Mouse (Mus musculus): ENCODE results near the gene Ralgps1. TPM values are rescaled to one million over a fixed set of nuclear protein-coding genes. Genes with fewer than 3 reads are reported as not detected.
"Not testable (repeated sequence)": the region's sequence is repeated elsewhere in the genome, so short reads cannot be mapped to it uniquely, and the experiment has no call there.

Gene Ralgps1
- polyA plus RNA-seq, 1 experiment: not detected

DNA sequence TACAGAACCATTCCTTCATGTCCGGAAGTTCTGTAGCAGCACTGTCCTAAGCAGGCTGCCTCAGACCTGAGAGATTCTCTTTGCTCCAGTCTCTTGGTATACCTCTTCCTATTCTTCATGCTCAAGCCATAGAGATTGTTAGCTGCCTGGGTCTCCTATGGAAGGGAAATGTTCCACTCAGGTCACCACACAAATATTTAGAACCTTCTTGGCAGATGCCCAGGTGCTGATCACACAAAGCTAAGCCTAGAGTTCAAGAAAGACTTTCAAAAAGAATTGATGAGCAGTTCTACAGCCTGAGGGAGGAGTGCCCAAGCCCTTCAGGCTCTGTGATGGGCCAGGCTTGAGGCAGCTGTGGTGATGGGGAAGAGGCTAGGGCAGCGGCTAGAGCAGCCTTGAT is 242.3 kb downstream of the Ralgps1 start:
- no peaks in the 10 kb centered on the region for H3K36me3 ChIP-seq (ENCODE audit: control insufficient read depth)
- peaks cover 50% of the 10 kb centered on the region for H3K27me3 ChIP-seq (ENCODE audit: control insufficient read depth)
- TF ChIP-seq GATA1 (IDR thresholded peaks at IDR 0.05; ENCODE audit: low read length) (no peak), TAL1 (IDR thresholded peaks at IDR 0.05; ENCODE audit: low read length) (no peak)
- no peak overlapping the region for H3K4me3 ChIP-seq (replicated peaks)
- peaks cover 29% of the 10 kb centered on the region for H3K4me1 ChIP-seq (ENCODE audit: control insufficient read depth)
- peaks cover 10% of the 10 kb centered on the region for H3K9me3 ChIP-seq (ENCODE audit: control insufficient read depth, low read length)

DNA sequence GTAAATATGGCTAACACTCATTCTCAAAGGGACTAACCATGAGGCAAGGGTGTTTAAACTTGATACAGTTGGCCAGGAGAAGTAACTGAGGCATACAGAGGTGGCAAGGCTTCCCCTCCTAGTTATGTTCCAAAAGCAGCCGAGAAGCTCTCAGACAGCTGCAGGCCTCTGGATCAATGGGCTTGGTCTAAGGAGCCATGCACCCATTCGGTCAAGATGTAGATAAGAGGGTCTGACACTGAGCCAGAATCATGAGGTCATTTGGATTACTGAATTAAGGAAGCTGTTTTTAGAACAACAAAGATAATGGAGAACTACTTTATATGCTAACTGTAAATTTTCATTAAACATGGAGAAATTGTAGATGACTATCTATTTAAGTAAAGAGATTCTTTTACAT is 244.0 kb downstream of the Ralgps1 start:
- TF ChIP-seq GATA1 (IDR thresholded peaks at IDR 0.05; ENCODE audit: low read length): no peak
- no peak for TF ChIP-seq TAL1 (IDR thresholded peaks at IDR 0.05; ENCODE audit: low read length)
- H3K4me3 ChIP-seq (replicated peaks): no peak overlapping the region
- H3K4me1 ChIP-seq (ENCODE audit: control insufficient read depth): peaks cover 28% of the 10 kb centered on the region
- peaks cover 10% of the 10 kb centered on the region for H3K9me3 ChIP-seq (ENCODE audit: control insufficient read depth, low read length)
- H3K36me3 ChIP-seq (ENCODE audit: control insufficient read depth): no peaks in the 10 kb centered on the region
- peaks cover 36% of the 10 kb centered on the region for H3K27me3 ChIP-seq (ENCODE audit: control insufficient read depth)

DNA sequence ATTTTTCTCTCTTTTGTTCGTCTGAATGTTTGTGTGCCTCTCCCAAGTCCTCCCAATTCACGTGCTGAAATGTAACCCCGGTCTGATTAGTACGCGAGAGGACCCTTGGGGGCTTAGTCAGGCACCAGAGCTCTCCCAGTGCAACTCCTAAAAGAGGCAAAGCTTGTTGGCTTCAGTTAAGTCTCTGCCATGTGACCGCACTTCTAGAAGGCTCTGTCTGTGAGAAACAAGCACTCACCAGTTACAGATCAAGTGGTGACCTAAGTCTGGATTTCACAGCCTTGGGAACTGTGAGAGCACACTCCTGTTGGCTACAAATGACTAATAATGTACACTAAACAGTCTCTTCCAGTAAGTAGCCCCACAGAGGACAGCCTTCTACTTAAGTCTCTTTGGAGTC is 248.4 kb downstream of the Ralgps1 start:
- no peaks in the 10 kb centered on the region for H3K9me3 ChIP-seq (ENCODE audit: control insufficient read depth, low read length)
- no peaks in the 10 kb centered on the region for H3K27me3 ChIP-seq (ENCODE audit: control insufficient read depth)
- H3K4me1 ChIP-seq (ENCODE audit: control insufficient read depth): no peaks in the 10 kb centered on the region
- no peak overlapping the region for H3K4me3 ChIP-seq (replicated peaks)
- no peaks in the 10 kb centered on the region for H3K36me3 ChIP-seq (ENCODE audit: control insufficient read depth)
- TF ChIP-seq GATA1 (IDR thresholded peaks at IDR 0.05; ENCODE audit: low read length) (no peak), TAL1 (IDR thresholded peaks at IDR 0.05; ENCODE audit: low read length) (no peak)

DNA sequence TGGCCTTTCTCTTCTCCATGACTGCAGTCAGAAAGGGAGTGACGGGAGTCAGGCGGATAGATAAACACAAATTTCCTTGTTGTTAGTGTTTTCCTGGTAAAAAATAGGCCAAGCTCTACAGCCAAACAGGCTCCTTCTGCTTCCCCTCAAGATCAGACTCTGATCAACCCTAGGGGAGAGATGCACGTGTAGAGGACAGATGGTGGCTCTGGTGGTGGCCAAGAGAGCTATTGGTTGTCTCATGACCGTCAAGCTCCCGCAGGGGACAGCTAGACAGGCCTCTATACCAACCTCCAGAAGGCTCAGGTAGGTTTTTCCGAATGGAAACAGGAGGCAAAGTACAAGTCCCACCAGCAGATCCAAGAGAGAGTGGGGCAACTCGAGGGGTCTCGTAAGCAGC is 270.8 kb downstream of the Ralgps1 start:
- no peak overlapping the region for H3K4me3 ChIP-seq (replicated peaks)
- H3K27me3 ChIP-seq (ENCODE audit: control insufficient read depth): no peaks in the 10 kb centered on the region
- TF ChIP-seq TAL1 (IDR thresholded peaks at IDR 0.05; ENCODE audit: low read length) (no peak), GATA1 (IDR thresholded peaks at IDR 0.05; ENCODE audit: low read length) (no peak)
- no peaks in the 10 kb centered on the region for H3K36me3 ChIP-seq (ENCODE audit: control insufficient read depth)
- H3K4me1 ChIP-seq (ENCODE audit: control insufficient read depth): no peaks in the 10 kb centered on the region
- no peaks in the 10 kb centered on the region for H3K9me3 ChIP-seq (ENCODE audit: control insufficient read depth, low read length)

DNA sequence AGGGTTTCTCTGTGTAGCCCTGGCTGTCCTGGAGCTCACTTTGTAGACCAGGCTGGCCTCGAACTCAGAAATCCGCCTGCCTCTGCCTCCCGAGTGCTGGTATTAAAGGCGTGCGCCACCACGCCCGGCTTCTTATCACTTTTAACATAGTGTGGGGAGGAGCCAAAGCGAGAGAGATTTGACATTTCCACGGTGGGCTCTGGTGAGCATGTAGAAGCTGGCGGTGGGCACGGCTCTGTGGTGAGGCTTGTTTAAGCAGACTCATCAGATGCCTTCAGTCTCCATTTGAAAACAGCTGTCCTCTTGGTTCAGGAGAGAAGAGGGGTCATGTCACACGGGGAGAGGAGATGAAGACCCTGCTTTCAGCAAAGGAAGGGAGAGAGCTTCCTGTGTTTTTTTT is 274.0 kb downstream of the Ralgps1 start:
- not testable (repeated sequence) for H3K4me3 ChIP-seq (replicated peaks); H3K4me1 ChIP-seq (ENCODE audit: control insufficient read depth); H3K36me3 ChIP-seq (ENCODE audit: control insufficient read depth); H3K27me3 ChIP-seq (ENCODE audit: control insufficient read depth); H3K9me3 ChIP-seq (ENCODE audit: control insufficient read depth, low read length)

DNA sequence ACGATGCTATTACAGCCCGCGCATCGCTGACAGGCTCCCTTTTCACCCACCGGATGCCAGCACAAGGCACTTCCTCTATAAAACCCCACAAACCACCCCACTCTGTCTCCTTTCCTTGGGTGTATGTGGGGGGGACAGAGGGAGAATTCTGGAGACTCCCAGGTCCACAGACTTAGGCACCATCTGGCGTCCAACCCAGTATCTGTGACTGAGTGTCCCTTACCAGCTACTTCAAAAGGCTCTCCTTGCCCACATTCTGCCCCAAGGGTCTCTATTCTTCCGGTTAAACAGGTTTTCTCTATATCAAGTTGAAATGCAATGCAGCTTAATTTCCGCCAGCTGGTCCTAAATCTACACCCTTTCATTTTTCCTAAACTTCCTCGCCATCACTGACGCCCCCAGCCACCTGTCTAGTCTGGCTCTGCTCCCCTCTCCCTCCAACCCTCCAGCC is 276.0 kb downstream of the Ralgps1 start:
- no peak overlapping the region for H3K4me3 ChIP-seq (replicated peaks)
- no peaks in the 10 kb centered on the region for H3K9me3 ChIP-seq (ENCODE audit: control insufficient read depth, low read length)
- TF ChIP-seq GATA1 (IDR thresholded peaks at IDR 0.05; ENCODE audit: low read length) (no peak), TAL1 (IDR thresholded peaks at IDR 0.05; ENCODE audit: low read length) (no peak)
- H3K36me3 ChIP-seq (ENCODE audit: control insufficient read depth): no peaks in the 10 kb centered on the region
- H3K27me3 ChIP-seq (ENCODE audit: control insufficient read depth): no peaks in the 10 kb centered on the region
- H3K4me1 ChIP-seq (ENCODE audit: control insufficient read depth): no peaks in the 10 kb centered on the region

DNA sequence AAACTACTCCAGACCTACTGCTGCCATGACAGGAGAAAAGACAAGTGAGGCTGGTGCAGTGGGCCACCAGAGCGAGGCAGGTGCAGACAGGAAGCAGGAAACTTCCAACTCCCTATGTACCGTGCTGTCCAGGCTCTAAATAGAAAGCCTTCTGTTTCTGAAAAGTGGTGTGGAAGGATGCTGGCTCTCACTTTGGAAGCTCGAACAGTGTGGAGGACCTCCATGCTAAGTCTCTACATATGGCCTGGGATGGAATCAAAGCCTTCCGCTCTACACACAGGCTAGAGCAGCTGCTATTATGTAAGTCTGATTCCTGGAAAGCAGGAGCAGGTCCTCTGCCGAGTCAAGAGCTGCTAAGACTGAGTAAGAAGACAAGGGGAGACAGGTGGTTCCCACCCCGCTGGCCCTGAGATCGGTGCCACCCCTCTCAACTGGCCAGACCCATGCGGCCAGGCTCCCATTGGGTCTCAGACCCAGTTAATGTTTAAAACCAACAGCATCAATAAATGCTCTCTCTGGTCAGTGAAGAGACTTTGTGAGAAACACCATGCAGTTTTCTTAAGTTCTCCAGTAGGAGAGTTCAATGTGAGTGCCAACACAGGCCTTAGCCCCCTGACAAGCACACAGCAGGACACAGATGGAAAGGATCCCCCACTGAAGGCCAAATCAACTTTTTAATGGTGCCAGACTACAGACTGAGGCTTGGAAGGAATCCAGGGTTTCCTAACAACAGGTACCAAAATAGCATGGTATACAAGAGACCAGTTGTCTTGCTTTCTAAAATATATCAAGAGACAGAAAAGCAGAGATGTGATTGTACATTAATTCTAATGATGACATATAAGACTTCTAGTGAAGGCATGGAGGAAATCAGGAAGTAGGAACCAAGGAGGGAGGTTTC is 280.4 kb downstream of the Ralgps1 start:
- H3K27me3 ChIP-seq (ENCODE audit: control insufficient read depth): no peaks in the 10 kb centered on the region
- TF ChIP-seq GATA1 (IDR thresholded peaks at IDR 0.05; ENCODE audit: low read length) (no peak), TAL1 (IDR thresholded peaks at IDR 0.05; ENCODE audit: low read length) (no peak)
- H3K4me3 ChIP-seq (replicated peaks): no peak overlapping the region

DNA sequence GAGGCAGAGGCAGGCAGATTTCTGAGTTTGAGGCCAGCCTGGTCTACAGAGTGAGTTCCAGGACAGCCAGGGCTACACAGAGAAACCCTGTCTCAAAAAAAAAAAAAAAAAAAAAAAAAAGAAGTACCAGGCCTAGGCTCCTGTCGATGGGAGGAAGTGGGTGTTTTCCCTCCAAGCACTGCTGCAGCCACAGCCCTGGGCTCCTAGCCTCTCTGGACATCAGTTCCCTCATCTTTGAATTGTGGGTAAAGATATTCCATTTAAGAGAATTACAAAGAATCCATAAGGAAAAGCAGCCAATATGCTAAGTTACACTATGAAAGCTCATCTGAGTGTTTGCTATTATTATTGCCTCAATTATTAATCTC is 281.3 kb downstream of the Ralgps1 start:
- not testable (repeated sequence) for H3K9me3 ChIP-seq (ENCODE audit: control insufficient read depth, low read length); H3K27me3 ChIP-seq (ENCODE audit: control insufficient read depth); H3K4me1 ChIP-seq (ENCODE audit: control insufficient read depth); H3K4me3 ChIP-seq (replicated peaks); H3K36me3 ChIP-seq (ENCODE audit: control insufficient read depth)

More for the DNA sequence above, 280.4 kb downstream of the Ralgps1 start:
- Histone ChIP-seq H3K9me3 (ENCODE audit: control insufficient read depth, low read length) (no peaks in the 10 kb centered on the region), H3K4me1 (ENCODE audit: control insufficient read depth) (no peaks in the 10 kb centered on the region), H3K36me3 (ENCODE audit: control insufficient read depth) (no peaks in the 10 kb centered on the region)

DNA sequence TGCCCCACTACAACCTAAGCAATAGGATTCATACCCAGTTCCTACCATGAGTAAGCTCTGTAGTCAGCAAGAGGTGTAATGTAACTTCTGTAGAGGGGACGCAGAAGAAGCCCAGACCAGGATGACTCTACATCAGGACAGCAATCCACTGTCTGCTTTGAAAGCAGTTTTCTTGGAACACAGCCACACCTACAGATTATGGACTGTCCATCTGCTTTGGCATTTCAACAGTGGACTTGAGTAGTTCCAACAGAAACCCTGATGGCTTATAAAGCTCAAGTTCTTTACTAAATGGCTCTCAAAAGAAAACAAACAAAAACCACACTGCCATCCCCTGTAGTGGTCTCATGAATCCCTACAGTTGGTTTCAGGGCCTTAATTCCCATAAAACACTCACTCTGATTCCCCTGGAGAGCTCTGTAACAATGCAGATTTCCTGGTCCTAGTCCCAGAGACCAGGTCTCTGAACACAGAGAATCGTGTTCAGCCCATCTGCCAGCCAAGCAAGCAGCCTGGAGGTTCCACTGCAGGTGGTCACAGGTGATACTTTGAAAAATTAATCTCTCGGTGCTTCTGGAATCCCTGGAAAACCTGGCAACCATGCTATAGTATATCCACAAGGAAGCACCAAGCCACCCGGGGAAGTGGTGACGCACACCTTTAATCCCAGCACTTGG is 281.8 kb downstream of the Ralgps1 start:
- Histone ChIP-seq H3K4me1 (ENCODE audit: control insufficient read depth) (no peaks in the 10 kb centered on the region), H3K9me3 (ENCODE audit: control insufficient read depth, low read length) (no peaks in the 10 kb centered on the region), H3K27me3 (ENCODE audit: control insufficient read depth) (no peaks in the 10 kb centered on the region), H3K36me3 (ENCODE audit: control insufficient read depth) (no peaks in the 10 kb centered on the region), H3K4me3 (replicated peaks) (no peak overlapping the region)
- no peak for TF ChIP-seq GATA1 (IDR thresholded peaks at IDR 0.05; ENCODE audit: low read length)
- no peak for TF ChIP-seq TAL1 (IDR thresholded peaks at IDR 0.05; ENCODE audit: low read length)
